Mouse (Mus musculus): ENCODE results near the gene Slc27a3.

The Slc27a3 gene

GRCm38 (mm10) chr3:90391004-90391403 lies 1.3 kb upstream of the Slc27a3 start:
- no peak for DNase-seq (ENCODE audit: low spot score)

- peak; percentile 36 for DNase-seq (ENCODE audit: low spot score)
Observed at GRCm38 (mm10) chr3:90388726-90389510, 820 bp downstream of the Slc27a3 start.

GRCm38 (mm10) chr3:90388192-90388591 lies 1.5 kb downstream of the Slc27a3 start:
- DNase-seq (ENCODE audit: low spot score) = no peak

GRCm38 (mm10) chr3:90387483-90387882 lies 2.3 kb downstream of the Slc27a3 start:
- DNase-seq (ENCODE audit: low spot score) = no peak

GRCm38 (mm10) chr3:90386817-90387216 lies 2.9 kb downstream of the Slc27a3 start:
- DNase-seq (ENCODE audit: low spot score) = no peak

GRCm38 (mm10) chr3:90384851-90385375 lies 4.8 kb downstream of the Slc27a3 start:
- no peak for DNase-seq (ENCODE audit: low spot score)

GRCm38 (mm10) chr3:90383690-90384089 lies 6.0 kb downstream of the Slc27a3 start:
- DNase-seq (ENCODE audit: low spot score) = no peak

GRCm38 (mm10) chr3:90381727-90382126 lies 8.0 kb downstream of the Slc27a3 start:
- no peak for DNase-seq (ENCODE audit: low spot score)

GRCm38 (mm10) chr3:90378496-90378895 lies 11.2 kb downstream of the Slc27a3 start:
- DNase-seq (ENCODE audit: low spot score) = no peak

GRCm38 (mm10) chr3:90376247-90376585 lies 13.5 kb downstream of the Slc27a3 start:
- no peak for DNase-seq (ENCODE audit: low spot score)

- DNase-seq (ENCODE audit: low spot score) = no peak
Observed at GRCm38 (mm10) chr3:90375562-90376246, 14.0 kb downstream of the Slc27a3 start.

GRCm38 (mm10) chr3:90374368-90374767 lies 15.4 kb downstream of the Slc27a3 start:
- no peak for DNase-seq (ENCODE audit: low spot score)

- peak; percentile 75 for DNase-seq (ENCODE audit: low spot score)
Observed at GRCm38 (mm10) chr3:90373432-90374028, 16.2 kb downstream of the Slc27a3 start.

- DNase-seq (ENCODE audit: low spot score) = no peak
Observed at GRCm38 (mm10) chr3:90372817-90373216, 16.9 kb downstream of the Slc27a3 start.

GRCm38 (mm10) chr3:90371857-90372256 lies 17.9 kb downstream of the Slc27a3 start:
- no peak for DNase-seq (ENCODE audit: low spot score)

- DNase-seq (ENCODE audit: low spot score) = no peak
Observed at GRCm38 (mm10) chr3:90369041-90369440, 20.7 kb downstream of the Slc27a3 start.

- no peak for DNase-seq (ENCODE audit: low spot score)
Observed at GRCm38 (mm10) chr3:90367001-90367632, 22.6 kb downstream of the Slc27a3 start.

GRCm38 (mm10) chr3:90362346-90362745 lies 27.4 kb downstream of the Slc27a3 start:
- no peak for DNase-seq (ENCODE audit: low spot score)

- DNase-seq (ENCODE audit: low spot score) = no peak
Observed at GRCm38 (mm10) chr3:90361476-90361875, 28.3 kb downstream of the Slc27a3 start.

GRCm38 (mm10) chr3:90359230-90359629 lies 30.5 kb downstream of the Slc27a3 start:
- DNase-seq (ENCODE audit: low spot score) = no peak

GRCm38 (mm10) chr3:90357959-90358358 lies 31.8 kb downstream of the Slc27a3 start:
- no peak for DNase-seq (ENCODE audit: low spot score)

- no peak for DNase-seq (ENCODE audit: low spot score)
Observed at GRCm38 (mm10) chr3:90347847-90348246, 41.9 kb downstream of the Slc27a3 start.

Data from urinary bladder, postnatal 25 days (tissue).